Mouse (Mus musculus) ES-Bruce4 (cell line): ENCODE measurements around the gene Sema4c. TPM values are rescaled to one million over a fixed set of nuclear protein-coding genes. Genes with fewer than 3 reads are reported as not detected.
A peak's percentile ranks its signal among the peaks of the same experiment; 100 is the strongest.

Experiments
- H3K27ac ChIP-seq: 2 replicates; pipeline ENCODE4 v1.5.1; 2012; ENCODE audit warnings: low read length, inconsistent platforms; ENCODE audit not compliant: insufficient read depth
- H3K27me3 ChIP-seq: 2 replicates; pipeline ENCODE4 v1.6.1; 2012; ENCODE audit warnings: mild to moderate bottlenecking, low read length, inconsistent platforms; ENCODE audit not compliant: control insufficient read depth, poor library complexity, insufficient read depth, severe bottlenecking
- H3K36me3 ChIP-seq: 2 replicates; pipeline ENCODE4 v1.6.1; 2012; ENCODE audit warnings: inconsistent platforms, mild to moderate bottlenecking, low read length, moderate library complexity; ENCODE audit not compliant: control insufficient read depth, poor library complexity, insufficient read depth, severe bottlenecking
- H3K4me1 ChIP-seq: one replicate; pipeline ENCODE4 v1.8.1; 2011; ENCODE audit warnings: low read length; ENCODE audit not compliant: control insufficient read depth, insufficient read depth
- H3K4me3 ChIP-seq: 2 replicates; pipeline ENCODE4 v1.5.1; 2011; ENCODE audit warnings: low read depth, mild to moderate bottlenecking, low read length
- H3K9ac ChIP-seq: 2 replicates; pipeline ENCODE4 v1.6.1; 2012; ENCODE audit warnings: low read depth, mild to moderate bottlenecking, inconsistent platforms; ENCODE audit not compliant: poor library complexity, severe bottlenecking
- H3K9me3 ChIP-seq: replicated peaks from 2 replicates; pipeline ENCODE4 v1.6.1; 2012; ENCODE audit warnings: mild to moderate bottlenecking, low read length, inconsistent platforms; ENCODE audit not compliant: control insufficient read depth, poor library complexity, insufficient read depth, severe bottlenecking
- CTCF ChIP-seq: IDR thresholded peaks from one replicate; pipeline ENCODE4 v1.8.1; 2011; ENCODE audit warnings: low read depth, low read length
- EP300 ChIP-seq: IDR thresholded peaks from 2 replicates; pipeline ENCODE4 v1.6.1; 2011; ENCODE audit warnings: low read depth, low read length; ENCODE audit not compliant: insufficient read depth
- POLR2A ChIP-seq: IDR thresholded peaks from one replicate; pipeline ENCODE4 v1.8.1; 2011; ENCODE audit warnings: low read length; ENCODE audit not compliant: insufficient read depth
- polyA plus RNA-seq: library from polyadenylated mRNA; stranded (reverse); fragments of >200 nt; gene quantifications from 2 replicates; pipeline ENCODE4 v1.2.4, GENCODE M21; 2011; ENCODE audit warnings: low read depth; ENCODE audit not compliant: missing spikeins, insufficient read depth, insufficient read length

Gene Sema4c
- polyA plus RNA-seq, 1 experiment = 11.2 TPM

DNA sequence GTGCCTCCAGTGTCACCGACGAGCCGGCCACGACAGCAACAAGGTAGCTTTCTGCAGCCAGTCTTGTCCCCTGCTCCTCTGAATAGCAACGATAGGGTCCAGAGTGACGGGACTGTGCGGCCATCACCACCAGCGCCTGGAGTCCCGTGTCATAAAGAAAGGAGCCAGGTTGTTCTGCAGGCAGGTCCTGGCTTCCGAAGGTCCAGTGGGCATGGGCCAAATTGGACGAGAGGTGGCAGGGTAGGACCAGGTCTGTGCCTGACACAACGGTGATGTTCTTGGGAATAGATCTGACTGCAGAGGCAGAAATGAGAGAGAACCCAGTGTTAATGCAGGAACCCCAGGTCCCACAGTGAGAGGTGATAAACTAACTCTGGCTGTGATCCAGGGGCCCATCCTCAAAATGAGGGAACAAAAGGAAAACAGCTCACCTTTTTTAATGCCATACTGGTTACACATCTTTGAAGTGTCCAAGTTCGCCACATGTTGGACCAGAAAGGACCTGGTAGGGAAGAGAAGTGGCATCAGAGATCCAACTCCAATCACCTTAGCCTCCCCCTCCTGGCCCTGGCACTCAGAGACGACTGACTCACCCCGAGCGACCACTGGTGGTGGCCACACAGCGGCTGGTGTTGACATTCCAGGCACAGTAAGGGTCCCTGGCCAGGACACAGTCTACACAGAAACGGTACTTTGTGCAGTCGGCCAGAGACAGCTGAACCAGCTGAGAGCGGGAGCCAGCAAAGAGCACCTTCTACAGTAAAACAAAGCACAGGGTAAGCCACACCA is 7.9 kb downstream of the Sema4c start:
- no peaks in the 10 kb centered on the region for H3K9me3 ChIP-seq
- TF ChIP-seq CTCF (no peak), POLR2A (no peak), EP300 (no peak)
- H3K36me3 ChIP-seq = no peaks in the 10 kb centered on the region
- H3K4me3 ChIP-seq = no peak overlapping the region
- peaks cover 2% of the 10 kb centered on the region for H3K4me1 ChIP-seq
- no peaks in the 10 kb centered on the region for H3K27me3 ChIP-seq
- no peak overlapping the region for H3K9ac ChIP-seq
- H3K27ac ChIP-seq = no peak overlapping the region

DNA sequence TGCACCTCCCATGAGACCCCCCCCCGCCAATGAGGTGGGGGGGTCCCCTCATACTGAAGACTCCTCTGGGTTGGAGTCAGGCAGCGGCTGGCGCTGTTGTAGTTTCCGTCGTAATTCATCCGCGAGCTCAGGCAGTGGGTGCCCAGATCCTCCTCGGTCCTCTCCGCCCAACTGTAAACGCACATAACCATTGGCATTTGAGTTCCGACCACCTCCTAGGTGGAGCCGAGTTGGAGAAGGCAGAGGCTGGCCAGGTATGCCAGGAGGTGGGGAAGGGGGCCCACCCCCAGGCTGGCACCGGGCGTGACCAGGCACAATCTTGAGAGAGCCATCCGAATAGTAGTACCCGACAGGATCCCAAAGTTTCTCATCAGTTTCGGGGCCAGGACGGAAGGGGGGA is 8.7 kb downstream of the Sema4c start:
- H3K4me3 ChIP-seq = no peak overlapping the region
- no peaks in the 10 kb centered on the region for H3K36me3 ChIP-seq
- no peak overlapping the region for H3K27ac ChIP-seq
- no peak overlapping the region for H3K9ac ChIP-seq
- TF ChIP-seq EP300 (no peak), CTCF (no peak), POLR2A (no peak)
- H3K4me1 ChIP-seq = no peaks in the 10 kb centered on the region
- H3K27me3 ChIP-seq = no peaks in the 10 kb centered on the region
- H3K9me3 ChIP-seq = no peaks in the 10 kb centered on the region

DNA sequence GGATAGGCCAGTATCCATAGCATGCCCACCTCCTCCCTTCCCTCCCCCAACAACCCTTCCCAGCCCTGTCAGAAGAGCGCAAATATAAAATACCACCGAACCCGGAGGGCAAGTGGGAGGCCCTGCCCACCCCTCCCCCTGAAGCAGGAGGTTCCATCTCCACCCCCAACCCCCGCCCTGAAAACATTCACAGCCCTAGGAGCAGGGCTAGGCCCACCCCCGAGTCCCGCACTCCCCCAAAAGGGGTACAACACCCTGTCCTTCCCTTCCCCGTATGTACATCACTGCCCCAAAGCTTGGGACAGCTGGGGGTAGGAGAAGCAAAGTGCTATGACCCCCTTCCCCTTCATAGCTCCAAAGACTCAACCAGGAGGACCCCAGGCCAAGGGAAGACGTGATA is 9.4 kb downstream of the Sema4c start:
- Histone ChIP-seq H3K9ac (no peak overlapping the region), H3K4me3 (no peak overlapping the region), H3K9me3 (no peaks in the 10 kb centered on the region), H3K36me3 (no peaks in the 10 kb centered on the region), H3K27me3 (no peaks in the 10 kb centered on the region), H3K27ac (no peak overlapping the region), H3K4me1 (no peaks in the 10 kb centered on the region)
- TF ChIP-seq EP300 (no peak), CTCF (no peak), POLR2A (no peak)

DNA sequence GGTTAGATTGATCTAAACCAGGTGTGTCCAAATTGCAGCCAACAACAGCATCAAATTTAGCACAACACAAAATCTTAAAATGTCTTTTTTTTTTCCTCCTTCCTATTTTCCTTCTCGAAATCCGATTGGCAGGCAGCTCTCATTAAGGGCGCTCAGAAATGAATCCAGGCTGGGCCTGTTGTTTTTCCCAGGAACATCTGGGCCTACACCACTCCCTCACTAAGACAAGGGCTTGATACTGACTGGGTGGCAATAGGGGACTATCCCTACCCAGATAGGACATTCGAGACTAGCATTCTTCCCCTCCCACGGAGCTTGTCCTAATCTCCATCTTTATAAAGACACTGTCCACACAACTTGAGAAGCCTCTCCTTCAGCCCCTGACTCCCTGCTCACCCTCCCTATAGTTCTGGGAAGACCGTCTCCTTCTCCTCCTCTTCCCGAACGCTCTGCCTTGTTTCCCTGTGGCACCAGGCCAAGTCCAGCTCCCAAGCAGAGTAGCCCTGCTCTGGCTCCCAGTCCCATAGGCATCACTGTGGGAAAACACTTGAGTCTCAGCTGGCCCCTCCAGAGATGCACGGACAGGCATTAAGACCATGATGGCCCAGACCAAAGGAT is 10.1 kb downstream of the Sema4c start:
- no peaks in the 10 kb centered on the region for H3K27me3 ChIP-seq
- no peak overlapping the region for H3K4me3 ChIP-seq
- H3K9ac ChIP-seq = no peak overlapping the region
- H3K9me3 ChIP-seq = no peaks in the 10 kb centered on the region
- H3K27ac ChIP-seq = no peak overlapping the region
- TF ChIP-seq EP300 (no peak), POLR2A (no peak), CTCF (no peak)
- H3K36me3 ChIP-seq = no peaks in the 10 kb centered on the region
- no peaks in the 10 kb centered on the region for H3K4me1 ChIP-seq

DNA sequence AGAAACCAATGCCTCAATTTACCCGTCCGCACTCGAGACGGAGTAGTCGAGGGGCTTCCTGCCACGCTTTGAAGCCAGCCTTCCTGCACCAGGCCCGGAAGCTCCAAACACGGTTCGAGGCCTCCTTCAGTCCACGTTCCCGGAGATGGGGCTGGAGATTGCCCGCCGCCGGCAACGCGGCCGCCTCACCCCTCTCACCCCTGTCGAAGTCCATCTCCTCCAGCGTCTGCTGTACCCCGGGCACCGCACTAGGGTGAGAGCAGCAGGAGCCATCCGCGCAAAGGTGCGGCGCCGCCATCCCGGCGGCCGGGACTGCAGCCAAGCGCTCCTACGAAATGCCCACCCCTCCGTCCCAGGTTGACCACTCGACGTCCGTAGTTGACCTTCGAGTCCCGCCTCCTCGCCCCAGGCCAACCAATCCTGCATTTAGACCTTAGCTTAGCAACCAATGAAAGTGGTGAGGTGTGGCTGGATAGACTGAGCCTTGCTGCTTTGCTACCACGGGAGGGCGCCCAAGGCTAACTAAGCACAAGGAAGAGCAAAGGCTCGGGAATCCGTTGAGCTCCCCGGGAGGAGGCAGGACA is 11.2 kb downstream of the Sema4c start, which contains the start of gene Ankrd39:
Gene Ankrd39, minus strand, starts transcription at position 558 of the 584 bp plus-strand sequence.
- peak within 1 kb of the TSS; percentile 66 for H3K9ac ChIP-seq
- H3K4me3 ChIP-seq = peak within 1 kb of the TSS; percentile 94
- TF ChIP-seq EP300 (0 out of 2 replicates have a peak, but pooled peaks have one; percentile 22), CTCF (peak; percentile 96), POLR2A (peak; percentile 64)
- H3K27ac ChIP-seq = no peak within 1 kb of the TSS
- no peaks in the 10 kb centered on the region for H3K4me1 ChIP-seq
- no peaks in the 10 kb centered on the region for H3K9me3 ChIP-seq
- no peaks in the 10 kb centered on the region for H3K27me3 ChIP-seq
- H3K36me3 ChIP-seq = no peaks in the 10 kb centered on the region
